Mouse (Mus musculus) CH12F3 (cell line): ENCODE measurements around the gene 2900026A02Rik.

Experiments used
- in situ Hi-C: fragments of 300-500 bp; cut with MboI; formaldehyde crosslinking; loops from 2 replicates; pipeline ENCODE4 v1.14.3; 2020; ENCODE audit warnings: low sequenced_read_pairs

The 2900026A02Rik gene

GRCm38 (mm10) chr5:113179843-113180682, 41.0 kb downstream of the 2900026A02Rik start:
- in situ Hi-C loops: loop anchor here (10.0 kb wide), 1 partner anchor 45 kb away; the partner anchor contains the start of genes 2900026A02Rik and Tmem211

DNA sequence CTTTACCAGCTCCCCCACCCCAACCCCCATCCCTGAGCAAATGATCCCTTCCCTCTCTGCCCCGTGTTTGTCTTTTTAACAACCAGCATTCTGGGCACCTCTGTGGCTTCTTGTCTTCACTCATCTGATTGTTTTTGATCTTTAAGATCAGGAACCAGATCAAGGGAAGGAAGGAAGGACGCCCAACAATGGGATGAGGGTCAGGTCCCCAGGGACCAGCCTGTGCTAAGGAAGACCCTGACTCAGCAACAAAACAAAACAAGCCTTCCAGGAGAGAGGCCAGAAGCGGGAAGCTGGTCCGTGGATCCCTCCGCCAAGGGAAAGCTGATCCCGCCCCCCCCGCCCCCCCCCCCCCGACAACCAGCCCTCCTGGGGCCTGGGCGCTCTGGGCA, 41.6 kb downstream of the 2900026A02Rik start:
- in situ Hi-C loops: loop anchor here (10.0 kb wide), 1 partner anchor 45 kb away; the partner anchor contains the start of genes 2900026A02Rik and Tmem211

DNA sequence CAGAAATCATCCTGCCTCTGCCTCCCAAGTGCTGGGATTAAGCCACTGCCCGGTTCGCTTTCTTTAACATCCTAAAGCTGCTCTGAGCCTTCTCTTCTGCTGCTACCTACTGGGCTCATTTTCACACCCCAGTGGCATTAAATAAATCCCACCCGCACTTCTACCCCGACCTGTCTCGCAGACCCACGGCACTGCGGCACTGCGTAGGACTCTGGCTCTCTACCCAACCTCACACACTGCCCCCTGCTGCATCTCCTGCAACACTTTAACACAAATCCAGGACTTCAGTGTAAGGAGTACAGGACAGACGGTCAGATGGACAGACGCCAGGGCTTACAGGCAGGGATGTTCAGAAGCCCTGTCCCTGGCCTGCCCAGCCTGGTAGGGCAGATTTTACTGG, 45.1 kb downstream of the 2900026A02Rik start:
- in situ Hi-C loops: loop anchor here (10.0 kb wide), 1 partner anchor 49 kb away; the partner anchor contains the start of genes 2900026A02Rik and Tmem211

DNA sequence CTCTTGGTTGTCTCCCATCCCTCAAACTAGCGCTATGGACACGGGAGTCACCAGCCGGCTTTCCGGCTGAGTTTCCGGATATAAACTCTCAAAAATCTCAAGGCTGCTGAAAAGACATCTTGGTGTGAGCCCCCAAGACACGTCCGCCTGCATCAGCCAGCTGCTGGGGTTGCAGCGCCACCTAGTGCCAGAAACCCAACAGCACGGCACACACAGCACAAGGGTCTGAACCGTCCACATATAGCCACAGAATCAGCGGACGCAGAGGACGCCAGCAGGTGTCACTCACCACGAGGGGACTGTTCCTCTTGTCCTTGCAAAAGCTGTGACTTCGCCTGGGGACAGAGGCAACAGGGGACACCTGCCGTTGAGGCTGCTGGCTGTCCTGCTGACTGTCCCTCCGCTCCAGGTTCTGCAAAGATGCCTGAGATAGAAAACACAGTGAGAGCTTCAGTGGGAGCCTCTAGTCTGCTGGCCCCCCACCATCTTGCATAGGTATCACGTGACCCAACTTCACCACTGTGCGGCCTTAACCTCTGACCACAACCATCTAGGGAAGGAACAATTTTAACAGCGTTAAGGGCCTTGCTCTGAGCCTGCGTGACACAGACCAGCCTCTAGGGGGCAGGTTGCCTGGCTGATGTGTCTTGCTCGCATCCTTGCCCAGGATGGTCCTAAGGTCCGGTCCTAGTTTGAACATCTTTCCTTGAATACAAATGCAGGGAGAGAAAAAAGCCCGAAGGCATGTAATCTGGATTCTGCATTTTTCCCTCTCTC, 45.9 kb downstream of the 2900026A02Rik start:
- in situ Hi-C loops: loop anchor here (10.0 kb wide), 1 partner anchor 50 kb away; the partner anchor contains the start of genes 2900026A02Rik and Tmem211

DNA sequence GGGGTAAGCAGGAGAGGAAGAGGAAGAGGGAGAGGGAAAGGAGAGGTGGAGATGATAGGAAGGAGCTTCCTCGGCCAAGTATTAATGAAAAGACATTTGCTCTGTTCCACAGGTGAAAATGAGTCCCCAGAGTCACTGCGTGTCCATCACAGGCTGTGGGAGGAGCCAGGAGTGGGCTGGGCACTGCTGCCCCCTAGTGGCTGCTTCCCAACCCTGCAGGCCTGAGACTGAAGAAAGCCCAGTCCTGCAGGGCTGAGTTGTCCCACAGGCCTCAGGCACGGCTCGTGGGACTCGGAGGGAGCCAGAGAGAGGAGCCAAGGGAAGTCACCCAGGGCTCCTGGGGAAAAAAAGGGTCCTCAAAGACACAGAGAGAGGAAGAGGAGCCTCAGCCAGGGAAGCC, 47.7 kb downstream of the 2900026A02Rik start:
- in situ Hi-C loops: loop anchor here (10.0 kb wide), 1 partner anchor 51 kb away; the partner anchor contains the start of genes 2900026A02Rik and Tmem211

GRCm38 (mm10) chr5:113171968-113172578, 49.0 kb downstream of the 2900026A02Rik start:
- in situ Hi-C loops: loop anchor here (10.0 kb wide), 1 partner anchor 53 kb away; the partner anchor contains the start of genes 2900026A02Rik and Tmem211

DNA sequence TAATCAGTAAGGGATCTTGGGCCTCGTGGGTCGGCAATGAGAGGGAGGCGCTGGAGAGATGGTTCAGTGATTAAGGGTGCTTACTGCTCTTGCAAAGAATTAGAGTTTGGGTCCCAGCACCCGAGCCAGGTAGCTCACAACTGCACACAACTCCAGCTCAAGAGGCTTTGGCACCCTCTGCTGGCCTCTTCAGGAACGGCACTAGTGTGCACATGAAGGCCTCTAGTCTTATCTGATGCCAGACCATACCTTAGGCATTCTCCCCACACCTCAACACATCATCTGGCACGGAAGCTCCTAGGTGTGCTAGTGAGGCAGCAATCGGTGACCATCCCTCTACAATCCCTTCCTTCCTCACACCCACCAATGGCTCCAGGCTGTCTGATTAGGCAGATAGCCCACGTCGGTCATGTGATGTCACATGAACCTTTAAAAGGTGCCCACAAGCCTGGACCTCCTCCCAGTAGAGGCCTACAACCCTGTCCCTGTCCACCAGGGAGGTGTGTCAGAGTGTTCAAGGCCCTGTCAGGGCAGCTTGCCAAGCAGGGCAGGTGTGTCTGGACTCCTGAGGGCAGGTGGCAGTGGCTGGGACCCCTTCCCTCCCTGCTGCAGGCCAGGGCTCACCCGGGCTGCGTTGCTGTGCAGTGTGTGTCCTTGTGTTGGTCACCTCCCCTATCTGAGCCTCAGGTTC, 50.8 kb downstream of the 2900026A02Rik start:
- in situ Hi-C loops: loop anchor here (10.0 kb wide), 1 partner anchor 55 kb away; the partner anchor contains the start of genes 2900026A02Rik and Tmem211

DNA sequence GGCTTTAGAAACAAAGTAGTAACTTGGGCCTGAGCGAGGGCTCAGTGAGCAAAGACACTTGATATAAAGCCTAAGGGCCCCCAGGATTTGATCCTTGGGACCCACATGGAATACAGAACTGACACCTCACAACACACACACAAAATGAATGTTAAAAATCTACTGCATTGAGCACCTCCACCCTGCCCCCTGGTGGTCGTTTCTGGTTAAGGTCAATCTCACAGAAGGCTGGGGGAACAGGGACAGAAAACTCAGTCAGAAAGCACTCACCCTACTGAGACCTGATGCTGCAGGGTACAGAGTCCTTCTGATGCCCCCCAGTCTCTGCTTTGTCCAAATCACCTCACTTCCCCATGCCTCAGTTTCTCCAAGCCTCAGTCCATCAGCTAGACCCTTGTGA, 53.3 kb downstream of the 2900026A02Rik start:
- in situ Hi-C loops: loop anchor here (5.0 kb wide), 1 partner anchor 70 kb away; no protein-coding TSS in a partner anchor

DNA sequence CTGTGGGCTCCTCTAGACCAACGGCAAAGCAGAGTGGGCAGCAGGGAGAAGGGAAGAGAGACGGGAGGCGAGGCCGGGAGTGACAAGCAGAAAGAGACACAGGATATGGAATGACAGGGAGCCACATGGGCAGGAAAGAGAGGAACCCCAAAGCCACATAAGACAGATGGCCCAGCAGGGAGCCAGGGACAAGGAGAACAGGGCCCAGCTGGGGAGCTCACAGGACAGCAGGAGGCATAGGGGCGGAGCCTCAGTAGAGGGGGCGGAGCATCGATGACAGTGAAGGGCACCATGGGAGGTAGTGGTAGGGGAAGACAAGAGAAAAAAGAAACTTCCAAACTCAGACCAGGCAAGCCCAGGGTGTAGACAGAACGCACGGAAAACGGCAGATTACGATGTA, 55.6 kb downstream of the 2900026A02Rik start:
- in situ Hi-C loops: loop anchor here (5.0 kb wide), 1 partner anchor 68 kb away; no protein-coding TSS in a partner anchor

DNA sequence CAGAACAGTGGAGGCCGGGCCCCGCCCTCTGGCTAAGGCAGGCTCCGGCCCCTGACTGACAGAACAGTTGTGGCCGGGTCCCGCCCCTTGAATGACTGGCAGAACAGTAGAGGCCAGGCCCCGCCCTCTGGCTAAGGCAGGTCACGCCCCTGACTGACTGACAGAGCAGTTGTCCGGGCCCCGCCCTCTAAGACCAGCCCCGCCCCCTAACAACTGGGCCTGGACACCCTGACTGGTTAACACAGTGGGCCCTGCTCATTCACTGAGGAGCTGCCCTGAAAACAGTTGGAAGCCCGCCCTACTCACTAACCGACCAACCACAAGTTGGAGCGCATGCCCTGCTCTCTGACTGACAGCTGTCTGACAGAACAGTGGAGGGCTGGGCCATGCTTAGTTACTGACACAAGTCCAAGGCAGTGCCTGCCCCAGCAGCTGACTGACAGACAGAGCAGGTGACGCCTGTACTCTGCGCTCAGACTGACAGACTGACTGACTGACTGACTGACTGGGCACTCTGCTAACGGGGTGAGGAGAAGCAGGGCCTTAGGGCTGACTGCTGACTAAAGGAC, 56.1 kb downstream of the 2900026A02Rik start:
- in situ Hi-C loops: loop anchor here (5.0 kb wide), 1 partner anchor 68 kb away; no protein-coding TSS in a partner anchor

GRCm38 (mm10) chr5:113164448-113164847, 56.6 kb downstream of the 2900026A02Rik start:
- in situ Hi-C loops: no loop called here

- in situ Hi-C loops: no loop called here
Measured at GRCm38 (mm10) chr5:113163116-113163515, 57.9 kb downstream of the 2900026A02Rik start.

GRCm38 (mm10) chr5:113162699-113163098, 58.3 kb downstream of the 2900026A02Rik start:
- in situ Hi-C loops: no loop called here

DNA sequence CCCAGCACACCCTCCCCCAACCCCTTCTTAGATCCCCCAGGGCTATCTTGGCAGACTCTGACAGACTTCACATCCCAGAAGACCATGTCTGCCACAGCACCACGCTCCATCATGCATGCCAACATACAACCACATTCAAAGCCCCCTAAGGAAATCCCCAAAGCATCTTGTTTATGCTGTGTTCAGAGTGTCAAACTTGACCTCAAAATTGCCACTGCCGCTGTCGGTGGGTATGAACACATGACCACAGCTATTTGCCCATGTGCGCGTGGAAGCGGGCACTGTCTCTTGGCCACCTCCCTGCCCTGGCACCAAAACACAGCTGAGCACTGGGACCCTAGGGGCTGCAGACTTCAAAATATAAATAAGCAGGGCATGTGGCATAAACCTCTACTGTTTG, 59.5 kb downstream of the 2900026A02Rik start:
- in situ Hi-C loops: no loop called here

DNA sequence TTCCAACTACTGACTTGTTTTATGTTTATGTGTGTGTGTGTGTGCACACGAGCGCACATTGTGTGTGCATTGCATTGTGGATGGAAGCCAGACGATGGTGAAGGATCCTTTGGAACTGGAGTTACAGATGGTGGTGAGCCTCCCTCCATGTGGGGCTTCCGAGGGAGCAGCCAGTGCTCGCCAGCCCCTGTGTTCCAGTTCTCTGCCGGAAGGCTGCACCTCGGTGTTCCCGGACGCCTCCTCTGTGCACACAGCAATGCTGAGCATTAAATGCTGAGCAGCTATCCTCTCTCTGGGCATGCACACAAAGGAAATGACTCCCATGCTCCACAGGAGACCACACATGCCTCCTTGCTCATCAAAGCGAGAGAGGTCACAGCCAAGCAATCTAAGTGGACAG, 60.7 kb downstream of the 2900026A02Rik start:
- in situ Hi-C loops: no loop called here

DNA sequence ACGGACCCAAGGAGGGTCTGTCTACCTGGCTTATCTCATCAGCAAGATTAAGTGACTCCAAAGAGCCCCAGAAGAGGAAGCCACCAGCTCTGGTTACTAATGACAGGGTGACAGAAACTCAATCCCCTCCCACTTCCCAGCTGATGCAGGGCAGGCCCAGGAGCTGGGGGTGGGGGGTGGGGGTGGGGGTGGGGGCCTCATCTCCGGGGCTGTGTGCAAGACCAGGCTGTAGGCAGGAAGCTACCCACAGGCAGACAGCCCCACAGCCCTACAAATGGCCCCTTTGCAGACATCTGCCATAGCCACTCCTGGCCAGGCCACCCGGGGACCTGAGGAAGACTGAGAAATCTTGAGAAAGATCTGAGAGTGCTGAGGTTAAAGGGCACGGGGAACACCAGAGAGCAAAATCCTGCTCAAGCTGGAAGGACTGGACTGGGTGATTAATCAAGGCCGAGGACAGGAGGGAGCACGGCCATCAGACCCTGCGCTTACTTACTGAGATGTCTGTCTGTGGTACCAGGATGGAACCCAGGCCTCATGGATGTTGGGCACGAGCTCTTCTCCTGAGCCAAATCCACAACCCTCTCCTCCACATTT, 62.2 kb downstream of the 2900026A02Rik start:
- in situ Hi-C loops: no loop called here

- in situ Hi-C loops: no loop called here
Measured at GRCm38 (mm10) chr5:113157588-113157987, 63.4 kb downstream of the 2900026A02Rik start.

GRCm38 (mm10) chr5:113157006-113157405, 64.0 kb downstream of the 2900026A02Rik start:
- in situ Hi-C loops: no loop called here

- in situ Hi-C loops: no loop called here
Measured at GRCm38 (mm10) chr5:113155133-113155532, 65.9 kb downstream of the 2900026A02Rik start.
